Mouse (Mus musculus): ENCODE results near the gene Capn15. TPM values are rescaled to one million over a fixed set of nuclear protein-coding genes. Genes with fewer than 3 reads are reported as not detected.
A peak's percentile ranks its signal among the peaks of the same experiment; 100 is the strongest.

Gene Capn15
- polyA plus RNA-seq, 1 experiment from 2014 or later: 8.3 TPM

DNA sequence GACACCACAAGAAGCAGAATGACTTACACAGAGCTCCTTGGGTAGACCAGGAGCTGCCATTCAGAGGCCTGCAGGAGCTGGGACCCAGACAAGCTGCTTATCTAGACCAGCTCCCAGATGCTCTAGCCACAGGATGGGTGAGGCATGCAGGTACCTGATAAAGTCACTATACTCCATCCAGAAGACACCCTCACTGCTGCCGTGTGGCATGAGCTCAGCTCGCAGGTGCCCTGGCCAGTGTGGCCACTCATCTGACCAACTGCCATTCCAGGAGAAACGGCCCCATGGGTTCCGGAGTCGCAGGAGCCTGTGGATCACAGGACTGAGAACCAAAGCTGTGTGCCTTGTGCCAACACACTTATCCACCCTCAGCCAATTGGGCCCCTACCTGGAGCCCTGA lies 24.0 kb downstream of the Capn15 start:
- H3K27me3 ChIP-seq (ENCODE audit: insufficient read depth, low read length): no peaks in the 10 kb centered on the region
- peak; percentile 65 for DNase-seq
- no peaks in the 10 kb centered on the region for H3K9me3 ChIP-seq (ENCODE audit: low read length)
- peak; percentile 98 for ATAC-seq
- H3K4me1 ChIP-seq (ENCODE audit: insufficient read depth): peaks cover 15% of the 10 kb centered on the region; the same call in 1 of the 2 replicates
- peak overlapping the region; percentile 44 for H3K4me3 ChIP-seq (ENCODE audit: low read depth, low read length)
- H3K4me2 ChIP-seq (ENCODE audit: low read depth, low read length): peak overlapping the region; percentile 69
- TF ChIP-seq EP300 (IDR thresholded peaks at IDR 0.05; ENCODE audit: low read depth) (peak; percentile 97), CTCF (IDR thresholded peaks at IDR 0.05; ENCODE audit: low read depth) (no peak)
- peaks cover 10% of the 10 kb centered on the region for H3K36me3 ChIP-seq (replicated peaks; ENCODE audit: insufficient read depth, low read length)
- 68% methylated on average over 5 of the region's 5 CpGs for WGBS (ENCODE audit: insufficient replicate concordance)
- H3K27ac ChIP-seq (ENCODE audit: low read depth): peak overlapping the region; percentile 89
- H3K9ac ChIP-seq (replicated peaks): peak overlapping the region; percentile 71

- Histone ChIP-seq H3K9me3 (ENCODE audit: low read length) (no peaks in the 10 kb centered on the region), H3K36me3 (replicated peaks; ENCODE audit: insufficient read depth, low read length) (peaks cover 9% of the 10 kb centered on the region), H3K4me3 (ENCODE audit: low read depth, low read length) (no peak overlapping the region), H3K27me3 (ENCODE audit: insufficient read depth, low read length) (no peaks in the 10 kb centered on the region), H3K27ac (ENCODE audit: low read depth) (no peak overlapping the region), H3K4me1 (ENCODE audit: insufficient read depth) (peaks cover 15% of the 10 kb centered on the region; the same call in 1 of the 2 replicates), H3K4me2 (ENCODE audit: low read depth, low read length) (no peak overlapping the region), H3K9ac (replicated peaks) (no peak overlapping the region)
- DNase-seq (no peak), ATAC-seq (no peak)
- WGBS (ENCODE audit: insufficient replicate concordance): 91% methylated on average over 23 of the region's 23 CpGs
- TF ChIP-seq EP300 (IDR thresholded peaks at IDR 0.05; ENCODE audit: low read depth) (no peak), CTCF (IDR thresholded peaks at IDR 0.05; ENCODE audit: low read depth) (no peak)
Observed at GRCm38 (mm10) chr17:25959630-25960467, 25.7 kb downstream of the Capn15 start.

GRCm38 (mm10) chr17:25958771-25959494 lies 26.7 kb downstream of the Capn15 start:
- H3K27ac ChIP-seq (ENCODE audit: low read depth): no peak overlapping the region
- H3K27me3 ChIP-seq (ENCODE audit: insufficient read depth, low read length): no peaks in the 10 kb centered on the region
- H3K9me3 ChIP-seq (ENCODE audit: low read length): no peaks in the 10 kb centered on the region
- no peak for ATAC-seq
- WGBS (ENCODE audit: insufficient replicate concordance): 90% methylated on average over 11 of the region's 11 CpGs
- TF ChIP-seq EP300 (IDR thresholded peaks at IDR 0.05; ENCODE audit: low read depth) (no peak), CTCF (IDR thresholded peaks at IDR 0.05; ENCODE audit: low read depth) (no peak)
- peaks cover 5% of the 10 kb centered on the region for H3K36me3 ChIP-seq (replicated peaks; ENCODE audit: insufficient read depth, low read length)
- no peak overlapping the region for H3K4me3 ChIP-seq (ENCODE audit: low read depth, low read length)
- no peak for DNase-seq
- H3K4me2 ChIP-seq (ENCODE audit: low read depth, low read length): no peak overlapping the region
- H3K4me1 ChIP-seq (ENCODE audit: insufficient read depth): peaks cover 15% of the 10 kb centered on the region; the same call in 1 of the 2 replicates
- H3K9ac ChIP-seq (replicated peaks): no peak overlapping the region

GRCm38 (mm10) chr17:25957586-25958051 lies 28.0 kb downstream of the Capn15 start:
- peaks cover 12% of the 10 kb centered on the region for H3K27me3 ChIP-seq (ENCODE audit: insufficient read depth, low read length)
- H3K27ac ChIP-seq (ENCODE audit: low read depth): no peak overlapping the region
- no peak overlapping the region for H3K4me3 ChIP-seq (ENCODE audit: low read depth, low read length)
- H3K4me2 ChIP-seq (ENCODE audit: low read depth, low read length): no peak overlapping the region
- no peaks in the 10 kb centered on the region; the same call in 1 of the 2 replicates for H3K36me3 ChIP-seq (replicated peaks; ENCODE audit: insufficient read depth, low read length)
- DNase-seq (no peak), ATAC-seq (no peak)
- no peak for TF ChIP-seq EP300 (IDR thresholded peaks at IDR 0.05; ENCODE audit: low read depth)
- TF ChIP-seq CTCF (IDR thresholded peaks at IDR 0.05; ENCODE audit: low read depth): no peak
- H3K4me1 ChIP-seq (ENCODE audit: insufficient read depth): peaks cover 15% of the 10 kb centered on the region; the same call in 1 of the 2 replicates
- H3K9ac ChIP-seq (replicated peaks): no peak overlapping the region
- WGBS (ENCODE audit: insufficient replicate concordance): 90% methylated on average over 14 of the region's 14 CpGs
- H3K9me3 ChIP-seq (ENCODE audit: low read length): no peaks in the 10 kb centered on the region

- no peak overlapping the region for H3K4me2 ChIP-seq (ENCODE audit: low read depth, low read length)
- no peaks in the 10 kb centered on the region; the same call in 1 of the 2 replicates for H3K36me3 ChIP-seq (replicated peaks; ENCODE audit: insufficient read depth, low read length)
- ATAC-seq (no peak), DNase-seq (no peak)
- no peak overlapping the region for H3K4me3 ChIP-seq (ENCODE audit: low read depth, low read length)
- peaks cover 13% of the 10 kb centered on the region for H3K4me1 ChIP-seq (ENCODE audit: insufficient read depth)
- no peak overlapping the region for H3K9ac ChIP-seq (replicated peaks)
- H3K27me3 ChIP-seq (ENCODE audit: insufficient read depth, low read length): peaks cover 21% of the 10 kb centered on the region
- WGBS (ENCODE audit: insufficient replicate concordance): 82% methylated on average over 7 of the region's 7 CpGs
- H3K27ac ChIP-seq (ENCODE audit: low read depth): no peak overlapping the region
- no peak for TF ChIP-seq EP300 (IDR thresholded peaks at IDR 0.05; ENCODE audit: low read depth)
- no peaks in the 10 kb centered on the region for H3K9me3 ChIP-seq (ENCODE audit: low read length)
Observed at GRCm38 (mm10) chr17:25956631-25957030, 29.0 kb downstream of the Capn15 start.

GRCm38 (mm10) chr17:25956201-25956600 lies 29.4 kb downstream of the Capn15 start:
- ATAC-seq: no peak

More at GRCm38 (mm10) chr17:25956201-25956600, 29.4 kb downstream of the Capn15 start:
- Histone ChIP-seq H3K9ac (replicated peaks) (no peak overlapping the region), H3K4me3 (ENCODE audit: low read depth, low read length) (no peak overlapping the region), H3K4me2 (ENCODE audit: low read depth, low read length) (no peak overlapping the region), H3K4me1 (ENCODE audit: insufficient read depth) (peaks cover 16% of the 10 kb centered on the region), H3K27me3 (ENCODE audit: insufficient read depth, low read length) (peaks cover 26% of the 10 kb centered on the region), H3K36me3 (replicated peaks; ENCODE audit: insufficient read depth, low read length) (no peaks in the 10 kb centered on the region; the same call in 1 of the 2 replicates), H3K9me3 (ENCODE audit: low read length) (no peaks in the 10 kb centered on the region), H3K27ac (ENCODE audit: low read depth) (no peak overlapping the region)
- DNase-seq: no peak
- TF ChIP-seq CTCF (IDR thresholded peaks at IDR 0.05; ENCODE audit: low read depth): no peak
- TF ChIP-seq EP300 (IDR thresholded peaks at IDR 0.05; ENCODE audit: low read depth): no peak
- 87% methylated on average over 7 of the region's 7 CpGs for WGBS (ENCODE audit: insufficient replicate concordance)

Data from liver, postnatal 0 days (tissue).